Mouse (Mus musculus) heart, postnatal 0 days (tissue): Measurements from ENCODE around the gene Glg1.

ENCODE experiments used
- CTCF ChIP-seq: IDR thresholded peaks from 2 replicates; pipeline ENCODE4 v1.5.1; 2016; ENCODE audit warnings: antibody characterized with exemption, control low read depth, low read depth
- EP300 ChIP-seq: IDR thresholded peaks from 2 replicates; pipeline ENCODE4 v1.6.1; 2016; ENCODE audit warnings: antibody characterized with exemption, low read depth

DNA sequence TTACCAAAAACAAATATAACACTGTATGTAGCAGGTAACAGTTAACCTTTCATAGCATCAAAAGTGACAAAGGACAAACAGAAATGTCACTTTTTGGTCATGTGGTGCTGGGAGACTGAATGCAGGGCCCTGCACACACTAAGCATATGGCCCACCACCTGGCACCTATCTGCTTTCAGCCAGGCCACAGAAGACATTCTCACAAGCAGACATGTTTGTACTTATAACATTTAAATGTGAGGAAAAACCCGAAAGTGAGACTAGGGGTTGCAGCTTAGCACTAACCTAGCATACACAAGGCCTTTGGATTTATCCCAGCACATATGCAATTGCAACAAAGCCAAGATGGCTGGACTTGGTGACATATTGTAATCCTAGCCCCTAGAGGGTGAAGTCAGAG, 39.0 kb upstream of the Glg1 start:
- no peak for TF ChIP-seq EP300
- TF ChIP-seq CTCF, result no peak
